Comparison of ENCODE assay signal across 9 mouse cellular contexts in genomic region chr2:32307941-32308760, GRCm38 (mm10). TPM values are rescaled to one million over a fixed set of nuclear protein-coding genes. Genes with fewer than 3 reads are reported as not detected.
DNase-seq lines count a peak whose midpoint lies in the region; ATAC-seq and TF ChIP-seq lines count a peak whose summit lies in the region.
"Had no signal": no experiment of that assay in that cellular context is flagged by ENCODE, and none has a peak within 500 bp of the region (broad histone marks: within the 10 kb centered on the region; RNA-seq: fewer than 3 reads in every experiment).

No protein-coding gene starts in this region.

- H3K36me3 ChIP-seq in liver, adult 2 months (ENCODE audit: control insufficient read depth, insufficient read depth, low read length): peaks cover 7% of the 10 kb centered on the region; the same call in 1 of the 2 replicates
- H3K36me3 ChIP-seq in liver, embryonic 11.5 days (ENCODE audit: control insufficient read depth, insufficient read depth, low read length): peaks cover 32% of the 10 kb centered on the region
- peaks cover 46% of the 10 kb centered on the region for H3K36me3 ChIP-seq in hindbrain, embryonic 16.5 days (ENCODE audit: control insufficient read depth, insufficient read depth, low read length)

- peak; percentile 41 to 43 for DNase-seq in adrenal gland, adult 18-20 months (ENCODE audit: low spot score in 2 of 2)
- no peak for DNase-seq in adrenal gland, adult 8-10 months
- DNase-seq in liver, adult 2 months (ENCODE audit: extremely low read depth, low read depth, low spot score): peak; percentile 42
- no peak for DNase-seq in liver, embryonic 11.5 days (ENCODE audit: low spot score)
- peak; percentile 86 for DNase-seq in cerebellum, adult 9-10 months
- peak; percentile 53 for DNase-seq in lung, postnatal 25 days (ENCODE audit: low spot score)
- DNase-seq in spleen, postnatal 36 days (ENCODE audit: low spot score in 2 of 2): peak; percentile 28 to 30

- H3K79me2 ChIP-seq in liver, adult 2 months (ENCODE audit: control insufficient read depth, insufficient read depth, low read length): no peaks in the 10 kb centered on the region

- no peaks in the 10 kb centered on the region for H3K27me3 ChIP-seq in liver, adult 2 months (ENCODE audit: control insufficient read depth, insufficient read depth, low read length)
- peaks cover 8% of the 10 kb centered on the region for H3K27me3 ChIP-seq in liver, embryonic 11.5 days (replicated peaks; ENCODE audit: control insufficient read depth, insufficient read depth, low read length)
- H3K27me3 ChIP-seq in hindbrain, embryonic 16.5 days (replicated peaks; ENCODE audit: control insufficient read depth, insufficient read depth, low read length): no peaks in the 10 kb centered on the region
- H3K27me3 ChIP-seq: Patski had no signal

- H3K27ac ChIP-seq in liver, adult 2 months (replicated peaks; ENCODE audit: insufficient read depth, low read depth, low read length): no peak overlapping the region
- no peak overlapping the region for H3K27ac ChIP-seq in liver, embryonic 11.5 days (ENCODE audit: low read depth, low read length)
- H3K27ac ChIP-seq in hindbrain, embryonic 16.5 days (ENCODE audit: low read depth, low read length): 0 out of 2 replicates have a peak overlapping the region, but pooled peaks have one; percentile 5

- peaks cover 6% of the 10 kb centered on the region for H3K4me1 ChIP-seq in liver, adult 2 months (ENCODE audit: control insufficient read depth, insufficient read depth, low read length)
- H3K4me1 ChIP-seq in liver, embryonic 11.5 days (replicated peaks; ENCODE audit: control insufficient read depth, insufficient read depth, low read length): peaks cover 14% of the 10 kb centered on the region
- peaks cover 8% of the 10 kb centered on the region for H3K4me1 ChIP-seq in hindbrain, embryonic 16.5 days (ENCODE audit: control insufficient read depth, insufficient read depth, low read depth, low read length)

- H3K9me3 ChIP-seq in liver, embryonic 11.5 days (ENCODE audit: control insufficient read depth, low read length): no peaks in the 10 kb centered on the region
- H3K9me3 ChIP-seq in hindbrain, embryonic 16.5 days (ENCODE audit: control insufficient read depth, low read length): no peaks in the 10 kb centered on the region

- H3K4me2 ChIP-seq in liver, embryonic 11.5 days: no peak overlapping the region
- no peak overlapping the region for H3K4me2 ChIP-seq in hindbrain, embryonic 16.5 days (ENCODE audit: low read length)

- no peak overlapping the region for H3K9ac ChIP-seq in liver, adult 2 months (ENCODE audit: low read depth, low read length)
- no peak overlapping the region for H3K9ac ChIP-seq in liver, embryonic 11.5 days (ENCODE audit: low read depth, low read length)
- no peak overlapping the region for H3K9ac ChIP-seq in hindbrain, embryonic 16.5 days (ENCODE audit: low read depth, low read length)

- ATAC-seq in liver, embryonic 11.5 days (replicated peaks; ENCODE audit: low FRiP score): no peak
- ATAC-seq in hindbrain, embryonic 16.5 days: 0 out of 2 replicates have a peak, but pooled peaks have one; percentile 10
- ATAC-seq: Patski had no signal

- WGBS in liver, adult 2 months: 73% methylated on average over 8 of the region's 8 CpGs
- 48% methylated on average over 8 of the region's 8 CpGs for WGBS in liver, embryonic 11.5 days
- 40% methylated on average over 8 of the region's 8 CpGs for WGBS in hindbrain, embryonic 16.5 days

- TF ChIP-seq CTCF in liver, adult 2 months (IDR thresholded peaks at IDR 0.05; ENCODE audit: low read depth, low read length): peak; percentile 71

- TF ChIP-seq POLR2A in liver, adult 2 months (IDR thresholded peaks at IDR 0.05; ENCODE audit: extremely low read depth, insufficient read depth, low read length): no peak

- no peak overlapping the region for H3K4me3 ChIP-seq in liver, adult 2 months (ENCODE audit: insufficient read depth, low read depth, low read length)
- H3K4me3 ChIP-seq in liver, embryonic 11.5 days (ENCODE audit: low read depth, low read length): no peak overlapping the region
- H3K4me3 ChIP-seq in hindbrain, embryonic 16.5 days (ENCODE audit: low read length): no peak overlapping the region

RNA-seq across cellular contexts. Expression of gene Swi5, which starts 20.3 kb away (rescaled TPM):
- 100 to 1,000 TPM; 291 to 303 TPM for total RNA-seq in adrenal gland, adult 18-20 months (2021)
- 100 to 1,000 TPM; 263 to 285 (median 273) TPM for total RNA-seq in adrenal gland, adult 8-10 months (2022)
- total RNA-seq in liver, adult 2 months (2014; rRNA removed): 313 and 384 TPM in 2 replicates
- 171 and 203 TPM in 2 replicates for polyA plus RNA-seq in liver, adult 2 months (2012; rRNA removed)
- polyA plus RNA-seq in liver, embryonic 11.5 days (2014; fragmentation: Nextera tagmentation; extraction: Ambion mirVana): 369 and 385 TPM in 2 replicates
- 378 and 447 TPM in 2 replicates for polyA plus RNA-seq in hindbrain, embryonic 16.5 days (2015; fragmentation: Nextera tagmentation; extraction: Ambion mirVana)

RNA-seq across cellular contexts. Expression of gene Golga2, which starts 21.0 kb away (rescaled TPM):
- 10 to 100 TPM; 70.5 to 75.4 TPM for total RNA-seq in adrenal gland, adult 18-20 months (2021)
- total RNA-seq in adrenal gland, adult 8-10 months (2022): 10 to 100 TPM; 68.4 to 97.0 (median 84.9) TPM
- total RNA-seq in liver, adult 2 months (2014; rRNA removed): 16.0 and 17.1 TPM in 2 replicates
- 13.4 and 17.0 TPM in 2 replicates for polyA plus RNA-seq in liver, adult 2 months (2012; rRNA removed)
- polyA plus RNA-seq in liver, embryonic 11.5 days (2014; fragmentation: Nextera tagmentation; extraction: Ambion mirVana): 18.8 and 19.7 TPM in 2 replicates
- polyA plus RNA-seq in hindbrain, embryonic 16.5 days (2015; fragmentation: Nextera tagmentation; extraction: Ambion mirVana): 25.5 and 30.1 TPM in 2 replicates

RNA-seq across cellular contexts. Expression of gene Ciz1, which starts 44.0 kb away (rescaled TPM):
- 10 to 100 TPM; 62.6 to 69.6 TPM for total RNA-seq in adrenal gland, adult 18-20 months (2021)
- 100 to 1,000 TPM in 1 of 4 experiments, 10 to 100 TPM in 3; 71.6 to 115 (median 85.4) TPM for total RNA-seq in adrenal gland, adult 8-10 months (2022)
- 9.5 and 10.0 TPM in 2 replicates for total RNA-seq in liver, adult 2 months (2014; rRNA removed)
- polyA plus RNA-seq in liver, adult 2 months (2012; rRNA removed): 47.1 and 71.7 TPM in 2 replicates
- polyA plus RNA-seq in liver, embryonic 11.5 days (2014; fragmentation: Nextera tagmentation; extraction: Ambion mirVana): 45.5 and 45.8 TPM in 2 replicates
- 41.1 and 57.5 TPM in 2 replicates for polyA plus RNA-seq in hindbrain, embryonic 16.5 days (2015; fragmentation: Nextera tagmentation; extraction: Ambion mirVana)

RNA-seq across cellular contexts. Expression of gene Dnm1, which starts 45.0 kb away (rescaled TPM):
- total RNA-seq in adrenal gland, adult 18-20 months (2021): 10 to 100 TPM; 18.6 to 25.6 TPM
- 10 to 100 TPM; 23.2 to 50.0 (median 34.4) TPM for total RNA-seq in adrenal gland, adult 8-10 months (2022)
- 0.09 and 0.40 TPM in 2 replicates for total RNA-seq in liver, adult 2 months (2014; rRNA removed)
- polyA plus RNA-seq in liver, adult 2 months (2012; rRNA removed): 0.60 and 0.90 TPM in 2 replicates
- polyA plus RNA-seq in liver, embryonic 11.5 days (2014; fragmentation: Nextera tagmentation; extraction: Ambion mirVana): 9.3 and 10.0 TPM in 2 replicates
- 71.2 and 79.0 TPM in 2 replicates for polyA plus RNA-seq in hindbrain, embryonic 16.5 days (2015; fragmentation: Nextera tagmentation; extraction: Ambion mirVana)

RNA-seq across cellular contexts. Expression of gene Uck1, which starts 48.2 kb away (rescaled TPM):
- 100 to 1,000 TPM; 125 to 144 TPM for total RNA-seq in adrenal gland, adult 18-20 months (2021)
- total RNA-seq in adrenal gland, adult 8-10 months (2022): 100 to 1,000 TPM; 114 to 126 (median 125) TPM
- total RNA-seq in liver, adult 2 months (2014; rRNA removed): 27.5 and 36.7 TPM in 2 replicates
- polyA plus RNA-seq in liver, adult 2 months (2012; rRNA removed): 66.1 and 96.7 TPM in 2 replicates
- 57.3 and 59.5 TPM in 2 replicates for polyA plus RNA-seq in liver, embryonic 11.5 days (2014; fragmentation: Nextera tagmentation; extraction: Ambion mirVana)
- 99.1 and 101 TPM in 2 replicates for polyA plus RNA-seq in hindbrain, embryonic 16.5 days (2015; fragmentation: Nextera tagmentation; extraction: Ambion mirVana)

Comparison
In these comparisons a context has a peak if more than half of its experiments do, and no peak if none do; other contexts are left out.
1. DNase-seq: peak in adrenal gland, adult 18-20 months (2 of 2), liver, adult 2 months (single experiment), cerebellum, adult 9-10 months (single experiment), lung, postnatal 25 days (single experiment) and spleen, postnatal 36 days (2 of 2); none in adrenal gland, adult 8-10 months (single experiment) and liver, embryonic 11.5 days (single experiment).